Mouse (Mus musculus) bone marrow macrophage, adult 2 months (primary cell): ENCODE data around the gene Hoxa5. TPM values are rescaled to one million over a fixed set of nuclear protein-coding genes. Genes with fewer than 3 reads are reported as not detected.

Experiments
- H3K27ac ChIP-seq: 2 replicates; pipeline ENCODE4 v1.5.1; 2012; ENCODE audit warnings: low read depth, low read length; ENCODE audit not compliant: insufficient read depth
- H3K4me1 ChIP-seq: 2 replicates; pipeline ENCODE4 v1.6.1; 2012; ENCODE audit warnings: low read length; ENCODE audit not compliant: control insufficient read depth, insufficient read depth
- H3K4me3 ChIP-seq: 2 replicates; pipeline ENCODE4 v1.5.1; 2012; ENCODE audit warnings: mild to moderate bottlenecking, low read length, moderate library complexity; ENCODE audit not compliant: insufficient read depth
- CTCF ChIP-seq: IDR thresholded peaks from 2 replicates; pipeline ENCODE4 v1.5.1; 2012; ENCODE audit warnings: low read depth, mild to moderate bottlenecking, low read length, moderate library complexity
- POLR2A ChIP-seq: IDR thresholded peaks from 2 replicates; pipeline ENCODE4 v1.6.1; 2012; ENCODE audit warnings: mild to moderate bottlenecking, low read depth, low read length, borderline replicate concordance
- polyA plus RNA-seq: library from polyadenylated mRNA; stranded (reverse); fragments of >200 nt; gene quantifications from 2 replicates; pipeline ENCODE4 v1.2.4, GENCODE M21; 2012; ENCODE audit not compliant: missing spikeins, insufficient read depth, insufficient read length

The Hoxa5 gene
- polyA plus RNA-seq, 1 experiment: not detected

GRCm38 (mm10) chr6:52200073-52200750 lies 4.2 kb downstream of the Hoxa5 start:
- TF ChIP-seq CTCF (no peak), POLR2A (no peak)
- Histone ChIP-seq H3K4me3 (no peak overlapping the region), H3K4me1 (no peaks in the 10 kb centered on the region), H3K27ac (no peak overlapping the region)

- Histone ChIP-seq H3K4me3 (no peak overlapping the region), H3K27ac (no peak overlapping the region), H3K4me1 (peaks cover 4% of the 10 kb centered on the region)
- no peak for TF ChIP-seq POLR2A
- no peak for TF ChIP-seq CTCF
Observed at GRCm38 (mm10) chr6:52197271-52197670, 7.1 kb downstream of the Hoxa5 start.

GRCm38 (mm10) chr6:52196811-52197210 lies 7.6 kb downstream of the Hoxa5 start:
- TF ChIP-seq CTCF: no peak
- TF ChIP-seq POLR2A: no peak
- no peak overlapping the region for H3K27ac ChIP-seq
- peaks cover 5% of the 10 kb centered on the region for H3K4me1 ChIP-seq
- no peak overlapping the region for H3K4me3 ChIP-seq

GRCm38 (mm10) chr6:52194690-52195089 lies 9.7 kb downstream of the Hoxa5 start:
- Histone ChIP-seq H3K4me1 (peaks cover 5% of the 10 kb centered on the region), H3K4me3 (no peak overlapping the region), H3K27ac (no peak overlapping the region)
- TF ChIP-seq POLR2A: no peak
- no peak for TF ChIP-seq CTCF

- TF ChIP-seq POLR2A (no peak), CTCF (no peak)
- peak overlapping the region; percentile 78 for H3K4me3 ChIP-seq
- no peak overlapping the region for H3K27ac ChIP-seq
- peaks cover 5% of the 10 kb centered on the region for H3K4me1 ChIP-seq
Observed at GRCm38 (mm10) chr6:52191860-52192550, 12.4 kb downstream of the Hoxa5 start.

- peak within 1 kb of the TSS; percentile 78 for H3K4me3 ChIP-seq
- TF ChIP-seq POLR2A (no peak), CTCF (no peak)
Observed at GRCm38 (mm10) chr6:52190906-52191810, 13.2 kb downstream of the Hoxa5 start, which contains the start of gene Hoxa4. Hoxa4 (minus strand) TSS chr6:52191753.

GRCm38 (mm10) chr6:52190410-52190809 lies 14.0 kb downstream of the Hoxa5 start:
- Histone ChIP-seq H3K4me3 (no peak overlapping the region), H3K27ac (no peak overlapping the region), H3K4me1 (peaks cover 5% of the 10 kb centered on the region)
- TF ChIP-seq POLR2A (no peak), CTCF (no peak)

More at GRCm38 (mm10) chr6:52190906-52191810, 13.2 kb downstream of the Hoxa5 start, which contains the start of gene Hoxa4:
- H3K4me1 ChIP-seq: peaks cover 5% of the 10 kb centered on the region
- no peak within 1 kb of the TSS for H3K27ac ChIP-seq

GRCm38 (mm10) chr6:52189909-52190308 lies 14.5 kb downstream of the Hoxa5 start:
- Histone ChIP-seq H3K4me3 (no peak overlapping the region), H3K4me1 (peaks cover 5% of the 10 kb centered on the region), H3K27ac (no peak overlapping the region)
- TF ChIP-seq CTCF: no peak
- no peak for TF ChIP-seq POLR2A

- Histone ChIP-seq H3K27ac (no peak overlapping the region), H3K4me3 (no peak overlapping the region), H3K4me1 (peaks cover 5% of the 10 kb centered on the region)
- TF ChIP-seq CTCF: no peak
- no peak for TF ChIP-seq POLR2A
Observed at GRCm38 (mm10) chr6:52189172-52189591, 15.2 kb downstream of the Hoxa5 start.
